Mouse (Mus musculus) embryo, embryonic 11.5 days (tissue): ENCODE results near the gene H1f0.
A peak's percentile ranks its signal among the peaks of the same experiment; 100 is the strongest.
"Not testable (repeated sequence)": the region's sequence is repeated elsewhere in the genome, so short reads cannot be mapped to it uniquely, and the experiment has no call there.

Experiments used
- DNase-seq: peaks from one replicate; pipeline ENCODE4 v3.0.0-alpha.2; 2012; ENCODE audit warnings: low read depth, low spot score

Gene H1f0

GRCm38 (mm10) chr15:79005581-79005980 lies 22.7 kb upstream of the H1f0 start:
- no peak for DNase-seq

GRCm38 (mm10) chr15:79006638-79007037 lies 21.6 kb upstream of the H1f0 start:
- DNase-seq: no peak

GRCm38 (mm10) chr15:79007059-79007458 lies 21.2 kb upstream of the H1f0 start:
- no peak for DNase-seq

- not testable (repeated sequence) for DNase-seq
Measured at GRCm38 (mm10) chr15:79007836-79008235, 20.4 kb upstream of the H1f0 start.

- no peak for DNase-seq
Measured at GRCm38 (mm10) chr15:79009734-79010133, 18.5 kb upstream of the H1f0 start.

- no peak for DNase-seq
Measured at GRCm38 (mm10) chr15:79011550-79011949, 16.7 kb upstream of the H1f0 start.

- no peak for DNase-seq
Measured at GRCm38 (mm10) chr15:79013382-79013781, 14.9 kb upstream of the H1f0 start.

GRCm38 (mm10) chr15:79018191-79018590 lies 10.1 kb upstream of the H1f0 start:
- DNase-seq: no peak

GRCm38 (mm10) chr15:79018886-79019285 lies 9.4 kb upstream of the H1f0 start:
- DNase-seq: no peak

- no peak for DNase-seq
Measured at GRCm38 (mm10) chr15:79022671-79023230, 5.5 kb upstream of the H1f0 start.

GRCm38 (mm10) chr15:79023366-79023765 lies 4.9 kb upstream of the H1f0 start:
- DNase-seq: no peak

- DNase-seq: no peak
Measured at GRCm38 (mm10) chr15:79025687-79026308, 2.5 kb upstream of the H1f0 start.

- DNase-seq: no peak
Measured at GRCm38 (mm10) chr15:79026511-79027290, 1.5 kb upstream of the H1f0 start.

- no peak for DNase-seq
Measured at GRCm38 (mm10) chr15:79027291-79028205, 702 bp upstream of the H1f0 start.

- DNase-seq: no peak
Measured at GRCm38 (mm10) chr15:79028823-79029484, 704 bp downstream of the H1f0 start.

GRCm38 (mm10) chr15:79029519-79030241 lies 1.4 kb downstream of the H1f0 start:
- DNase-seq: no peak

GRCm38 (mm10) chr15:79030551-79031435 lies 2.5 kb downstream of the H1f0 start:
- peak; percentile 90 for DNase-seq

GRCm38 (mm10) chr15:79031908-79032307 lies 3.7 kb downstream of the H1f0 start:
- not testable (repeated sequence) for DNase-seq

- DNase-seq: peak; percentile 67
Measured at GRCm38 (mm10) chr15:79037913-79038328, 9.7 kb downstream of the H1f0 start.

GRCm38 (mm10) chr15:79038331-79038730 lies 10.1 kb downstream of the H1f0 start:
- DNase-seq: no peak
